Mouse (Mus musculus) cortical plate, adult 2 months (tissue): ENCODE measurements at regions not wholly inside any gene's neighbourhood (a gene's known extent, or its start where the extent isn't known, plus 50 kb on each side); places are given as distances from the start of the nearest gene placed in this dataset.

Experiments used
- H3K27ac ChIP-seq: fragments of 200-500 bp; 2 replicates; pipeline ENCODE4 v1.5.1; 2012; ENCODE audit warnings: low read length, control low read depth, inconsistent platforms; ENCODE audit not compliant: insufficient read depth
- H3K4me1 ChIP-seq: fragments of 200-500 bp; 2 replicates; pipeline ENCODE4 v1.6.1; 2011; ENCODE audit warnings: low read length; ENCODE audit not compliant: control insufficient read depth, insufficient read depth
- H3K4me3 ChIP-seq: fragments of 200-500 bp; 2 replicates; pipeline ENCODE4 v1.5.1; 2011; ENCODE audit warnings: mild to moderate bottlenecking, low read length, control low read depth; ENCODE audit not compliant: insufficient read depth
- CTCF ChIP-seq: fragments of 200-500 bp; IDR thresholded peaks from 2 replicates; pipeline ENCODE4 v1.5.1; 2011; ENCODE audit warnings: mild to moderate bottlenecking, control low read depth, low read length; ENCODE audit not compliant: insufficient read depth; ENCODE audit errors: extremely low read depth
- POLR2A ChIP-seq: fragments of 200-500 bp; IDR thresholded peaks from 2 replicates; pipeline ENCODE4 v1.6.1; 2011; ENCODE audit warnings: mild to moderate bottlenecking, low read length, control low read depth; ENCODE audit not compliant: insufficient read depth; ENCODE audit errors: extremely low read depth

GRCm38 (mm10) chr7:68686396-68687139 lies 62.5 kb downstream of the Arrdc4 start:
- TF ChIP-seq POLR2A: no peak
- no peak for TF ChIP-seq CTCF
- H3K27ac ChIP-seq: no peak overlapping the region
- no peaks in the 10 kb centered on the region for H3K4me1 ChIP-seq
- H3K4me3 ChIP-seq: no peak overlapping the region

- TF ChIP-seq CTCF (no peak), POLR2A (no peak)
- Histone ChIP-seq H3K4me3 (no peak overlapping the region), H3K27ac (no peak overlapping the region), H3K4me1 (no peaks in the 10 kb centered on the region)
These were observed 66.0 kb downstream of the Arrdc4 start for GRCm38 (mm10) chr7:68682929-68683643.

- H3K4me3 ChIP-seq: no peak overlapping the region
- TF ChIP-seq POLR2A (no peak), CTCF (no peak)
- no peak overlapping the region for H3K27ac ChIP-seq
- no peaks in the 10 kb centered on the region for H3K4me1 ChIP-seq
These were observed 66.7 kb downstream of the Arrdc4 start for GRCm38 (mm10) chr7:68682318-68682728.

DNA sequence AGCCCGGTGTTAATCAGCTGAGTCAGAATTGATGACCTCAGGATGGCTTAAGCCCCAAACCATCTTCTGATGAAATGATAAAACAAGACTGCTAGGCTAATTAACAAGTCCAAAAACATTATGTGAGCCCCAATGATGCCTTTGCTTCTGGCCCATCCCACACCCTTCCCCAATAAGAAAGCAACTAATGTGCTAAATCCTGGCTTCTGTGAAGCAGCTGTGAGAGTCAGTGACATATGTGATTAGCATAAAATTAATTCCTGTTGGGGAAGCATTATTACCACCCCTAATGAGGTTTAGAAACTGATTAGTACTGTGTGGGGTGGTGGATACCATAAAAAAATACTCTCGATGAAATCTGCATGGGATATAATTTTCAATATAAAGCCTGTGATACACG lies 69.3 kb downstream of the Arrdc4 start:
- Histone ChIP-seq H3K4me3 (no peak overlapping the region), H3K27ac (no peak overlapping the region), H3K4me1 (no peaks in the 10 kb centered on the region)
- TF ChIP-seq POLR2A: no peak
- no peak for TF ChIP-seq CTCF

- no peak for TF ChIP-seq CTCF
- TF ChIP-seq POLR2A: no peak
- H3K4me1 ChIP-seq: no peaks in the 10 kb centered on the region
These were observed 81.0 kb downstream of the Arrdc4 start for GRCm38 (mm10) chr7:68667790-68668732.

DNA sequence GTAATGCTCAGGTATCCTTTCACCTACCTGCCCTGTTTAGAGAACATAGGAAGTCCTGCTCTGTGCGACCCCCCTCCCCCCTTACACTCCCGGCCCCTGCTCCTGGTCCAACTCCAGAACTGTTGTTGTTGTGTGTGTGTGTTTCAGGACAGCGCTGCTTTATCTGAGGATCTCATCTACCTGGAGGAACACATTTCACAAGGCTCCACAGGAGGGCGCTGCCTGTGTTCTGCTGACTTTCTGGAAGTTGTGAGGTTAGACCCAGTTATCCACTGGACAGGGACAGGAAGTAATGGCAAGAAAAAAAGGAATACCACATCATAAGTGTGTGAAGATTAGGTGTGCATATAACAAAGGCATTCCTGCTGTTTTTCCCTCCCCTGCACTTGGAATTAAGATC lies 81.8 kb downstream of the Arrdc4 start:
- no peak overlapping the region for H3K4me3 ChIP-seq
- no peak overlapping the region for H3K27ac ChIP-seq
- TF ChIP-seq CTCF (peak; percentile 33), POLR2A (no peak)
- no peaks in the 10 kb centered on the region for H3K4me1 ChIP-seq

More at GRCm38 (mm10) chr7:68667790-68668732, 81.0 kb downstream of the Arrdc4 start:
- Histone ChIP-seq H3K27ac (no peak overlapping the region), H3K4me3 (no peak overlapping the region)

GRCm38 (mm10) chr7:68656354-68656753 lies 92.7 kb downstream of the Arrdc4 start:
- TF ChIP-seq CTCF (no peak), POLR2A (no peak)
- no peak overlapping the region for H3K27ac ChIP-seq
- H3K4me1 ChIP-seq: no peaks in the 10 kb centered on the region
- H3K4me3 ChIP-seq: no peak overlapping the region

- Histone ChIP-seq H3K27ac (no peak overlapping the region), H3K4me3 (no peak overlapping the region), H3K4me1 (no peaks in the 10 kb centered on the region)
- TF ChIP-seq POLR2A: no peak
- TF ChIP-seq CTCF: no peak
These were observed 95.5 kb downstream of the Arrdc4 start for GRCm38 (mm10) chr7:68653534-68653933.

DNA sequence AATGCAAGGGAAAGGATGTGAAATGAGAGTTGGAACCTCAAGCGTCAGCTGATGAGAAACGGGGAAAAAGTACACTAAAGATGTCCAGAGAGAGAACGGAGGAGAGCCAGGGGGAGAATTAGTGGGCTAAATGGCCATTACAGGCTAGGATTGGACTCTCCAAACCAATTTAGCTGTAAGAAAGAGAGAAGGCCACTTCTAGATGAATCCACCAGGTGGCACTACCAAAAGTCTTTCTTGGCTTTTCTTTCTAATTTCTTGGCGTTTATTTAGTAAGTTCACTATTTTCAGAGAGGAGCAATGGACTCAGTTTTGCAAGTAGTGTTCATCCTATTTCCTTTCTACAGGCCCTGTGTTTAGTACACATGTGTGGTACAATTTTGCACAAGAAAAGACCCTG lies 97.6 kb downstream of the Arrdc4 start:
- TF ChIP-seq POLR2A (no peak), CTCF (no peak)
- Histone ChIP-seq H3K27ac (no peak overlapping the region), H3K4me3 (no peak overlapping the region), H3K4me1 (no peaks in the 10 kb centered on the region)
